Mouse (Mus musculus): ENCODE measurements around the gene Lmf1.

Lmf1 gene

DNA sequence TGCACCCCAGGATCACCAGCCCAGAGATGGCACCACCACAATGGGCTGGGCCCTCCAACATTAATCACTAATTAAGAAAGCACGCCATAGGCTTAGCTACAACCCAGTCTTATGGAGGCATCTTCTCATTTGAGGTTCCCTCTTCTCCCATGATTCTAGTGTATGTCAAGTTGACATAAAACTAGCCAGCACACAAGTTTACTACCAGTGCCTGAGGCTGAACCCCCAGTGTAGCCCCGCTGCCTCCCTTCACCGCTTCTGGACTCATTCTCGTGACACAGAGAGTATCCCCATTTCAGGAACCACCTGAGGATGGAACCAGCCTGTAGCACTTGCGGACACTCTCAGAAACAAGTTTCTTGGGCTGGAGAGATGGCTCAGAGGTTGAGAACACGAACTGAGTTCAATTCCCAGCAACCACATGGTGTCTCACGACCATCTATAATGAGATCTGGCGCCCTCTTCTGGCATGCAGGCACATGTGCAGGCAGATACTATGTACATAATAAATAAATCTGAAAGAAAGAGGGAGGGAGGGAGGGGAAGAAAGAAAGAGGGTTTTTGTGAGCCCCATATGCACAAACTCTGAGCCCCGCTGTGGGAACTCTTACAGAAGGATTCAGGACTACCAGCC lies 122.1 kb downstream of the Lmf1 start:
- DNase-seq (ENCODE audit: low read depth, low spot score), result no peak

DNA sequence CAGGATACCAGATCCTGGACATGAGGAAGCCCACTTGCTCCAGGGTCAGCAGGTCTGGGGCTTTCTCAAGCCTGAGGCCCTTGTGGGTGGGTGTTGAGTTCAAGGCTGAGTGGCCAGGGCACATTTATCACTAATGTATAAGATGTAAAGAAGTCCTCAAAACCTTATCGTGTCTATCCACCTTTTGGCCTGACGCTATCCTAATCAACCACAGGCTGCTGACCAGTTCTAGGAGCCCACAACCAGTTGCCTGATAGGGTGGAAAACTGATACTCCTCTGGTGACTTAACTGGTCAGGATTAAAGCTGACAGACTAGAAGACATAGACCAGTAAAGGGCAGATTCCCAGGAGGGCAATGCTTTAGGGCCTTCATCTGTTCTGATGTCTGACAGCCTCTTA lies 131.1 kb downstream of the Lmf1 start:
- DNase-seq (ENCODE audit: low read depth, low spot score), result no peak

- no peak for DNase-seq (ENCODE audit: low read depth, low spot score)
Observed at GRCm38 (mm10) chr17:25711136-25711535, 132.3 kb downstream of the Lmf1 start.
